Mouse (Mus musculus): Measurements from ENCODE around the gene Schip1.

Gene Schip1

GRCm38 (mm10) chr3:68271457-68271856 is 206.9 kb downstream of the Schip1 start:
- no peak for DNase-seq (ENCODE audit: low spot score)

- no peak for DNase-seq (ENCODE audit: low spot score)
These were observed 207.3 kb downstream of the Schip1 start for GRCm38 (mm10) chr3:68271881-68272280.

- DNase-seq (ENCODE audit: low spot score) = no peak
These were observed 218.4 kb downstream of the Schip1 start for GRCm38 (mm10) chr3:68282844-68283594.

- DNase-seq (ENCODE audit: low spot score) = no peak
These were observed 219.0 kb downstream of the Schip1 start for GRCm38 (mm10) chr3:68283595-68283991.

GRCm38 (mm10) chr3:68284500-68284899 is 219.9 kb downstream of the Schip1 start:
- DNase-seq (ENCODE audit: low spot score) = no peak

GRCm38 (mm10) chr3:68296752-68297151 is 232.2 kb downstream of the Schip1 start:
- no peak for DNase-seq (ENCODE audit: low spot score)

GRCm38 (mm10) chr3:68305647-68306046 is 241.0 kb downstream of the Schip1 start:
- DNase-seq (ENCODE audit: low spot score) = no peak

- no peak for DNase-seq (ENCODE audit: low spot score)
These were observed 242.1 kb downstream of the Schip1 start for GRCm38 (mm10) chr3:68306726-68307125.

- no peak for DNase-seq (ENCODE audit: low spot score)
These were observed 261.0 kb downstream of the Schip1 start for GRCm38 (mm10) chr3:68325575-68325974.

- DNase-seq (ENCODE audit: low spot score) = no peak
These were observed 267.9 kb downstream of the Schip1 start for GRCm38 (mm10) chr3:68332515-68332914.

- no peak for DNase-seq (ENCODE audit: low spot score)
These were observed 270.9 kb downstream of the Schip1 start for GRCm38 (mm10) chr3:68335501-68335900.

- DNase-seq (ENCODE audit: low spot score) = no peak
These were observed 286.0 kb downstream of the Schip1 start for GRCm38 (mm10) chr3:68350624-68351023.

- DNase-seq (ENCODE audit: low spot score) = no peak
These were observed 286.9 kb downstream of the Schip1 start for GRCm38 (mm10) chr3:68351461-68351860.

GRCm38 (mm10) chr3:68352961-68353360 is 288.4 kb downstream of the Schip1 start:
- no peak for DNase-seq (ENCODE audit: low spot score)

- no peak for DNase-seq (ENCODE audit: low spot score)
These were observed 288.9 kb downstream of the Schip1 start for GRCm38 (mm10) chr3:68353492-68353891.

GRCm38 (mm10) chr3:68356516-68356915 is 291.9 kb downstream of the Schip1 start:
- no peak for DNase-seq (ENCODE audit: low spot score)

- no peak for DNase-seq (ENCODE audit: low spot score)
These were observed 303.4 kb downstream of the Schip1 start for GRCm38 (mm10) chr3:68368029-68368428.

GRCm38 (mm10) chr3:68372925-68373324 is 308.3 kb downstream of the Schip1 start:
- DNase-seq (ENCODE audit: low spot score) = no peak

- DNase-seq (ENCODE audit: low spot score) = no peak
These were observed 310.5 kb downstream of the Schip1 start for GRCm38 (mm10) chr3:68375100-68375508.

GRCm38 (mm10) chr3:68377452-68378198 is 313.0 kb downstream of the Schip1 start:
- DNase-seq (ENCODE audit: low spot score) = no peak

- DNase-seq (ENCODE audit: low spot score) = no peak
These were observed 314.2 kb downstream of the Schip1 start for GRCm38 (mm10) chr3:68378799-68379198.

- no peak for DNase-seq (ENCODE audit: low spot score)
These were observed 314.6 kb downstream of the Schip1 start for GRCm38 (mm10) chr3:68379242-68379641.

- no peak for DNase-seq (ENCODE audit: low spot score)
These were observed 319.1 kb downstream of the Schip1 start for GRCm38 (mm10) chr3:68383672-68384071.
